Mouse (Mus musculus) CH12.LX (cell line): ENCODE results near the gene Prdm12. TPM values are rescaled to one million over a fixed set of nuclear protein-coding genes. Genes with fewer than 3 reads are reported as not detected.
A peak's percentile ranks its signal among the peaks of the same experiment; 100 is the strongest.

Experiments
- DNase-seq: peaks from one replicate; pipeline ENCODE4 v3.0.0-alpha.2; 2013; ENCODE audit errors: extremely low read depth
- H3K27ac ChIP-seq: 2 replicates; pipeline ENCODE4 v1.5.1; 2012; ENCODE audit warnings: low read depth, mild to moderate bottlenecking, control low read depth, moderate library complexity; ENCODE audit not compliant: insufficient read depth
- H3K27me3 ChIP-seq: replicated peaks from 2 replicates; pipeline ENCODE3; 2012; ENCODE audit warnings: inconsistent platforms
- H3K36me3 ChIP-seq, 2 experiments: replicated peaks in 1 of 2; 2 replicates each; pipeline versions ENCODE3 to v1.6.1; 2012; ENCODE audit warnings: inconsistent platforms in 1 of 2, low read length in 1 of 2, mild to moderate bottlenecking in 1 of 2, mixed read lengths in 1 of 2, moderate library complexity in 1 of 2; ENCODE audit not compliant: control insufficient read depth in 1 of 2, insufficient read depth in 1 of 2
- H3K4me1 ChIP-seq, 2 experiments: 2 replicates each; pipeline ENCODE4 v1.6.1; 2012; ENCODE audit warnings: inconsistent platforms in 1 of 2, moderate library complexity in 1 of 2; ENCODE audit not compliant: insufficient read depth in 2 of 2, control insufficient read depth in 1 of 2
- H3K4me2 ChIP-seq: 2 replicates; pipeline ENCODE4 v1.6.1; 2012; ENCODE audit warnings: low read depth, mild to moderate bottlenecking, control low read depth; ENCODE audit not compliant: poor library complexity, insufficient read depth, severe bottlenecking
- H3K4me3 ChIP-seq, 3 experiments: fragments of 150-350 bp in 1 of 3; sonication (generic) in 1 of 3; replicated peaks in 1 of 3; 2 replicates each; pipeline versions ENCODE3 to v1.5.1; 2011 to 2012; ENCODE audit warnings: low read depth in 2 of 3, low read length in 2 of 3, mild to moderate bottlenecking in 2 of 3, moderate library complexity in 2 of 3, control low read depth in 1 of 3, improper control_type of control experiment in 1 of 3, inconsistent platforms in 1 of 3, mixed read lengths in 1 of 3; ENCODE audit not compliant: poor library complexity in 1 of 3
- H3K79me2 ChIP-seq: replicated peaks from 2 replicates; pipeline ENCODE4 v1.6.1; 2012; ENCODE audit warnings: mild to moderate bottlenecking, moderate library complexity; ENCODE audit not compliant: control insufficient read depth, poor library complexity, insufficient read depth, severe bottlenecking; ENCODE audit errors: extremely low read depth
- H3K9ac ChIP-seq: 2 replicates; pipeline ENCODE4 v1.6.1; 2012; ENCODE audit warnings: low read depth, mild to moderate bottlenecking, control low read depth, moderate library complexity; ENCODE audit not compliant: insufficient read depth
- H3K9me3 ChIP-seq: replicated peaks from 2 replicates; pipeline ENCODE3; 2012; ENCODE audit warnings: low read length, inconsistent platforms, mixed read lengths
- BHLHE40 ChIP-seq: IDR thresholded peaks from 2 replicates; pipeline ENCODE4 v1.6.1; 2011; ENCODE audit warnings: mild to moderate bottlenecking, low read depth, low read length, improper control_type of control experiment
- CTCF ChIP-seq, 2 experiments: IDR thresholded peaks in 1 of 2; conservative IDR thresholded peaks in 1 of 2; 2 replicates each; pipeline ENCODE4 v1.5.1; 2011 to 2012; ENCODE audit warnings: low read depth in 2 of 2, low read length in 2 of 2, improper control_type of control experiment in 1 of 2, inconsistent platforms in 1 of 2, mild to moderate bottlenecking in 1 of 2, moderate library complexity in 1 of 2
- E2F4 ChIP-seq: IDR thresholded peaks from 2 replicates; pipeline ENCODE4 v1.6.1; 2011; ENCODE audit warnings: low read depth, low read length, improper control_type of control experiment; ENCODE audit not compliant: insufficient replicate concordance
- ETS1 ChIP-seq: conservative IDR thresholded peaks from 2 replicates; pipeline ENCODE4 v1.6.1; 2012; ENCODE audit warnings: low read depth, mild to moderate bottlenecking, inconsistent platforms, low read length, improper control_type of control experiment, moderate library complexity
- MAZ ChIP-seq: IDR thresholded peaks from 2 replicates; pipeline ENCODE4 v1.6.1; 2012; ENCODE audit warnings: low read depth, mild to moderate bottlenecking, inconsistent platforms, low read length, improper control_type of control experiment, moderate library complexity
- NELFE ChIP-seq: IDR thresholded peaks from 2 replicates; pipeline ENCODE4 v1.6.1; 2011; ENCODE audit warnings: low read depth, low read length, improper control_type of control experiment
- POLR2A ChIP-seq: IDR thresholded peaks from 2 replicates; pipeline ENCODE4 v1.6.1; 2011; ENCODE audit warnings: low read depth, mild to moderate bottlenecking, improper control_type of control experiment, low read length
- RAD21 ChIP-seq: IDR thresholded peaks from 2 replicates; pipeline ENCODE4 v1.6.1; 2011; ENCODE audit warnings: low read depth, mild to moderate bottlenecking, low read length, improper control_type of control experiment, moderate library complexity
- SIN3A ChIP-seq: IDR thresholded peaks from 2 replicates; pipeline ENCODE4 v1.6.1; 2012; ENCODE audit warnings: low read length, improper control_type of control experiment, inconsistent platforms
- SMC3 ChIP-seq: IDR thresholded peaks from 2 replicates; pipeline ENCODE4 v1.6.1; 2011; ENCODE audit warnings: low read depth, low read length, improper control_type of control experiment
- TBP ChIP-seq: conservative IDR thresholded peaks from 2 replicates; pipeline ENCODE4 v1.6.1; 2011; ENCODE audit warnings: low read depth, low read length, improper control_type of control experiment
- USF2 ChIP-seq: conservative IDR thresholded peaks from 2 replicates; pipeline ENCODE4 v1.6.1; 2011; ENCODE audit warnings: low read depth, low read length, improper control_type of control experiment
- ZC3H11A ChIP-seq: IDR thresholded peaks from 2 replicates; pipeline ENCODE4 v1.6.1; 2012; ENCODE audit warnings: low read depth, mild to moderate bottlenecking, inconsistent platforms, low read length, improper control_type of control experiment
- dilution Hi-C: fragments of 300-500 bp; cut with MboI; formaldehyde crosslinking; loops from 2 replicates; pipeline ENCODE4 v1.14.3; 2020; ENCODE audit warnings: low sequenced_read_pairs; ENCODE audit not compliant: extremely low pct_unique_long_range_greater_than_20kb, extremely low pct_ligation_motif_present
- in situ Hi-C: fragments of 300-500 bp; cut with MboI; formaldehyde crosslinking; loops from 3 replicates; pipeline ENCODE4 v1.14.3; 2019; ENCODE audit warnings: low sequenced_read_pairs, low pct_ligation_motif_present, low pct_unique_long_range_greater_than_20kb, mixed read lengths
- polyA plus RNA-seq: library from polyadenylated mRNA; unstranded; fragments of >175 nt; gene quantifications from 2 replicates; pipeline ENCODE4 v1.2.1, GENCODE M21; 2012; ENCODE audit warnings: low read depth; ENCODE audit not compliant: insufficient read length
- total RNA-seq, 2 experiments: library from RNA; depleted of rRNA; stranded (reverse); fragments of 300-350 nt in 1 of 2; fragments of >200 nt in 1 of 2; gene quantifications; 2 replicates each; pipeline ENCODE4 v1.2.3; 2012 to 2014

Gene Prdm12
- total and polyA plus RNA-seq, 3 experiments = not detected

GRCm38 (mm10) chr2:31662939-31663803, 23.3 kb downstream of the Prdm12 start:
- Histone ChIP-seq H3K79me2 (no peaks in the 10 kb centered on the region), H3K4me1 (peaks cover 2 to 30% of the 10 kb centered on the region in 2 experiments; a peak in 3 of 4 replicates), H3K27me3 (peaks cover 3% of the 10 kb centered on the region), H3K9ac (no peak overlapping the region), H3K4me2 (no peak overlapping the region), H3K36me3 (no peaks in the 10 kb centered on the region)
- DNase-seq = no peak
- no peak for TF ChIP-seq TBP
- TF ChIP-seq ETS1 = no peak
- TF ChIP-seq SIN3A = no peak
- no peak for TF ChIP-seq USF2
- no peak for TF ChIP-seq E2F4
- no peak for TF ChIP-seq POLR2A
- no peak for TF ChIP-seq SMC3
- no peak for TF ChIP-seq NELFE
- TF ChIP-seq, all 38 proteins: peak for 0
- Histone ChIP-seq H3K4me3 (no peak overlapping the region), H3K27ac (no peak overlapping the region), H3K9me3 (peaks cover 18% of the 10 kb centered on the region)
- in situ Hi-C loops (no loop called here), dilution Hi-C loops (no loop called here)

- in situ Hi-C loops = no loop called here
- Histone ChIP-seq H3K9me3 (peaks cover 11% of the 10 kb centered on the region), H3K36me3 (no peaks in the 10 kb centered on the region), H3K27ac (no peak overlapping the region), H3K79me2 (no peaks in the 10 kb centered on the region), H3K9ac (no peak overlapping the region), H3K27me3 (no peaks in the 10 kb centered on the region), H3K4me3 (no peak overlapping the region), H3K4me2 (no peak overlapping the region), H3K4me1 (peaks cover 2 to 30% of the 10 kb centered on the region in 2 experiments; a peak in 3 of 4 replicates)
- no peak for TF ChIP-seq BHLHE40
- no peak for TF ChIP-seq ZC3H11A
- no peak for DNase-seq
- dilution Hi-C loops = no loop called here
Observed at GRCm38 (mm10) chr2:31663804-31664180, 24.0 kb downstream of the Prdm12 start.

- H3K4me2 ChIP-seq = no peak overlapping the region
- H3K27me3 ChIP-seq = no peaks in the 10 kb centered on the region
- dilution Hi-C loops = no loop called here
- H3K9me3 ChIP-seq = no peaks in the 10 kb centered on the region
- peaks cover 10 to 41% of the 10 kb centered on the region in 2 experiments for H3K4me1 ChIP-seq
- H3K4me3 ChIP-seq = no peak overlapping the region
- TF ChIP-seq CTCF (conservative IDR thresholded peaks at IDR 0.05 in 1 of 2, IDR thresholded peaks at IDR 0.05 in 1 of 2; ENCODE audit: low read depth in 2 of 2, low read length in 2 of 2) (peak; percentile 55 to 86), ZC3H11A (peak; percentile 28), SMC3 (peak; percentile 78), RAD21 (peak; percentile 84), MAZ (no peak)
- in situ Hi-C loops = no loop called here
- peak; percentile 56 for DNase-seq
- no peak overlapping the region for H3K9ac ChIP-seq
- peaks cover 2 to 4% of the 10 kb centered on the region in 2 experiments for H3K36me3 ChIP-seq
- H3K79me2 ChIP-seq = peaks cover 15% of the 10 kb centered on the region
- no peak overlapping the region for H3K27ac ChIP-seq
Observed at GRCm38 (mm10) chr2:31667332-31667731, 27.5 kb downstream of the Prdm12 start.
